Mouse (Mus musculus) small intestine, adult 2 months (tissue): ENCODE data around the gene Csf3.

ENCODE experiments used
- CTCF ChIP-seq: fragments of 200-500 bp; IDR thresholded peaks from 2 replicates; pipeline ENCODE4 v1.5.1; 2012; ENCODE audit warnings: low read depth, mild to moderate bottlenecking, control low read depth, inconsistent platforms, low read length, moderate library complexity, mixed read lengths; ENCODE audit not compliant: insufficient replicate concordance, insufficient read length; ENCODE audit errors: extremely low read depth
- POLR2A ChIP-seq: fragments of 200-500 bp; IDR thresholded peaks from 2 replicates; pipeline ENCODE4 v1.6.1; 2012; ENCODE audit warnings: low read depth, mild to moderate bottlenecking, control low read depth, inconsistent platforms, low read length, moderate library complexity

GRCm38 (mm10) chr11:98742397-98743291 is 41.6 kb downstream of the Csf3 start:
- TF ChIP-seq POLR2A, result peak; percentile 38; the same call in 1 of the 2 replicates
- TF ChIP-seq CTCF, result no peak
